Mouse (Mus musculus): ENCODE measurements at regions not wholly inside any gene's neighbourhood (a gene's known extent, or its start where the extent isn't known, plus 50 kb on each side); places are given as distances from the start of the nearest gene placed in this dataset.

DNA sequence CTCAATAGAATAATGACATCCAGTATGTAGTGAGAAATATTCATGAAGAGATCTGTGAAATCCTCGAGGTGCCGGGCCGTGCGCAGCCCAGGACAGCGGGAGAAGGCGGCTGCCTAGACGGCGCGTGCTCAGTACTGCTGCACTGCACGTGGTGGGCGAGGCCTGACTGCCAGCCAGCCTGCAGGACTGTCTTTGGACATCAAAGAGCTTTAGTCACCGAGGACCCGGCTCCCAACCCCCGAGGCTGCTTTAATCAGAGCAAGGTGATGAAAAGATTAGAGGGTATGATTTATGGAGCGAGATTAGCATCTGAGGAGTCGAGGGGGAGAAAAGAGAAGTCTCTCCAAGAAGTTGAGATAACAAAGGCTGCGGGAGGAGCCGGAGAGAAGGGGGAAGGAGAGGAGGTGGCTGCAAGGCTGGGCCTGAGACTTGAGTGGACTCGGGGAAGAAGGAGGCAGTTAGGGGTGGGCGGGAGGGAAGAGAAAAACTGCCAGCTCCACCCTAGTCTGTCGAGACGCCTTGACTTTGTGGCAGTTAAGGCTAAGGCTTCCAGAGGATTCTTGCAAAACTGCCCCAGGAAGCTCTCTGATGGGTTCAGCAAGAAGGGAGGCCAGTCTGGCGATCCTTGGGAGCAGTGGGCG, 271.6 kb upstream of the 4930535I16Rik start:
- no peak for TF ChIP-seq CTCF (IDR thresholded peaks at IDR 0.05)
- TF ChIP-seq EP300 (IDR thresholded peaks at IDR 0.05) = no peak

Data from lung, postnatal 0 days (tissue).